Mouse (Mus musculus): ENCODE measurements around the gene Ppip5k2.

The Ppip5k2 gene

DNA sequence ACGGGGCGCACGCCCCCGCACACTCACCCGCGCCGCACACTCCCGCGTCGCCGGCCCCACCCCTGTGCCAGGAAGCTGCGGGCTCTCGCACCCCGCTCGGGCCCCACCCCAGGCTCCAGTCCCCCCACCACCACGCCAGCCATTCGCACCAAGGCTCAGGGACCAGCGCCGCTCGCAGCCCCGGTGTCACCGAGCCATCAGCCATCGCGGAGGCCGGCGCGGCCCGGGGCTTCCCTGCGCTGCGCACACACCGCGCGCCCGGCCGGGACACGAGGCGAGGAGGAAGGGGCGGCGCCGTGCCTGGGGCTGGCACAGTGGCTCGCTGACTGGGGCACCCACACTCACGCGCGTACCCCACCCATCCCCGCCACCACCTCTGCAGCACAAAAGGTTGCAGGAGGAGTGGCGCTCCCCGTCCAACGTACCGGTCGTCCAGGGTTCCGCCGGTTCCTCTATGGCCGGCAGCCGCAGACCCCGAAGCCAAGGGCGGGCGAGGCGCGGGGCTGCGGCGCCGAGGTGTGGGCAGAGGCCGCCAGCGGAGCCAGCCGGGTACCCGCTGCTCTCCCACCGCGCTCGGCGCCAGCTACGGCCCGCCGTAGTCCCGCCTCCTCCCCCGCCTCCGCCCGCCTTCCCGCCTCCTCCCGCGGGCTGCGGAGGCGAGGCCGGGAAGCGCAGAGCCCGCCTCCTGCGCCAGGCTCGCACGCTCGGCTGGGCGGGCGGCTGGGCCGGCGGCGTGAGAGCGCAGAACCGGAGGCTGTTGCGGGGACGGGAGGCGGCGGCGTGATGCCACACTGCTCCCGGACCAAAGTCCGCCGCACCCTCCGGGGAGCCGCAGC is 108.6 kb downstream of the Ppip5k2 start, which contains the start of gene D1Ertd622e:
TSS of gene D1Ertd622e (minus strand) at position 669 of the 836 bp plus-strand sequence.
- peak; percentile 71 for DNase-seq (ENCODE audit: low read depth, low spot score)

- DNase-seq (ENCODE audit: low read depth, low spot score) = no peak
Observed at GRCm38 (mm10) chr1:97660687-97661405, 109.4 kb downstream of the Ppip5k2 start.

- no peak for DNase-seq (ENCODE audit: low read depth, low spot score)
Observed at GRCm38 (mm10) chr1:97659405-97659804, 110.8 kb downstream of the Ppip5k2 start.

- no peak for DNase-seq (ENCODE audit: low read depth, low spot score)
Observed at GRCm38 (mm10) chr1:97657786-97658185, 112.4 kb downstream of the Ppip5k2 start.

DNA sequence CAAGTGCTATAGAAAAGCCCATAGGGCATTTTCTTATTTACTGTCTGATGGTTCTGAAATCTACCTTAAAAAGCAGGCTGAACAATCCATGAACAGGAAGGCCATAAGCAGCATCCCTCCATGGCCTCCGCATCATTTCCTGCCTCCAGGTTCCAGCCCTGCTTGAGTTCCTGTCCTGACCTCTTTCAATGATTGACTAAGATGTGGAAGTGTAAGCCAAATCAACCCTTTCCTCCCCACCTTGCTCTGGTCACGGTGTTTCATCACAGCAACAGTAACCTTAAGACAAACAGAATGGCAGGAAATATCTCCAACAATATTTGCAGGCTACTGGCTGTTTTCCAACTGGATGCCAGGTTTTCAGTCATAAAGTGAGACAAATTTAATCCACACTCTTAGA is 113.0 kb downstream of the Ppip5k2 start:
- no peak for DNase-seq (ENCODE audit: low read depth, low spot score)
